Mouse (Mus musculus): ENCODE data around the gene Aldh16a1. TPM values are rescaled to one million over a fixed set of nuclear protein-coding genes. Genes with fewer than 3 reads are reported as not detected.

Aldh16a1 gene
- 10 to 100 TPM; 36.6 to 48.2 TPM for total RNA-seq (2021)

DNA sequence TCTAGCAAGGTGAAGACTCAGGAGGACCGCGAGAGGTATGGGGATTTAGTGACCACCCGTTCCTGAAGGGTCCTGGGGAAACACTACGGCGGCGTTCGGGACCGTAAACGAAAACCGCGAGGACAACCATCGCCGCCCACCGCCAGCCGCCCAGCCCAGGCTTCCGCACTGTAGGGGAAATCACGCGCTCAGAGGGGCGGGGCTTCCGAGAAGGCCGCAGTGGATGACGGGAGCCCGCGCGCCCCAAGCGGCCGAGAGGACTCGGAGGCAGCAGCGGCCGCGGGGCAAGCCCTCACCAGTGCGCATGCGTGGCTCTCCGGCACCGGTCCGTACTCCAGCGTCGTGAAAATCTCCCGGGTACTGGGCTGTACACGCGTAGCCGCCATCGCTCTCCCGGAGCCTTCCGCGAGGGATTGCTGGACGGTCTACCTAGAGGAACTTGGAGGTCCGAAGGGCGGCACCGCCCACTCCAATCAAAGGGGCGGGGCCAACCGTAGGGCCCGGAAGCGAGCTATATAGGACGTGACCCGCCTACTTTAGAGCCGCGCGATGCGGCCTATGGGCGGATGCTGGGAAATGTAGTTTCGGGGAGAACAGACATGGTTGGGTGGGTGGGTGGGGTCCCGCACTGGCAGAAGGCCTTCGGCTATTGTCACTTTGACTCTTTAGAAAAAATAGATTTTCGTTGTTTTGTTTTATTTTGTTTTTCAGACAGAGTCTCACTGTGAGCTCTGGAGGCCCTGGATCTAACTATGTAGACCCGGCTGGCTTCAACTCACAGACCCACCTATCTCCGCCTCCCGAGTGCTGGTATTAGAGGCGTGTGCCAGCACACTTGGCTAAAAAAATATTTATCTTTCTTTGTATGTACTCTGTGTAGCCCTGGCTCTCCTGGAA lies at the start of gene Aldh16a1, which contains the start of gene Pih1d1:
Gene Aldh16a1 (minus strand): TSS at position 489 of the 897 bp plus-strand sequence.
Gene Pih1d1 (plus strand): TSS at position 208 of the 897 bp plus-strand sequence.
- intact Hi-C loops (cut with DNase I), result no loop called here

GRCm38 (mm10) chr7:45202654-45203053 lies 48.3 kb upstream of the Aldh16a1 start:
- intact Hi-C loops (cut with DNase I), result no loop called here
- DNase-seq, result no peak

More for the DNA sequence above, at the start of gene Aldh16a1, which contains the start of gene Pih1d1:
- peak; percentile 98 for DNase-seq

DNA sequence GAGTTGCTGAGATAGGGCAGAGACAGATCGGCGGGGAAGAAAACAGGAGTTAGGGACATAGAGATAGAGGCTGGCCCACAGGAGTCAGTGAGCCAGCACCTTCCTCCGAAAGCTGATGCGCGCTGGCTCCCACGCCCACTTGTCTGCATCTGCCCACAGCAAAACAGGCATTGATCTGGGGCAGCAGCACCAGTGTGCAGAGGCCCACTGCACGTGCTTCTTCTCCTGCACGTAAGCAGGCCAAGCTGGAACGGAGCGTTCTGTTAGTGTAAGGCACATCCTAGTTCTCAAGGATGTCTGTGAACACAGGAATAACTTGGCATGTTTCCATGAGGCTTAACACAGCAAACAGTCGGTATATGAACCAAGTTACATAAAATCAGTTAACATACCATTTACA lies 44.6 kb upstream of the Aldh16a1 start:
- DNase-seq, result no peak
- intact Hi-C loops (cut with DNase I), result loop anchor here (1.0 to 2.0 kb wide), 2 partner anchors 37 to 120 kb away; no protein-coding TSS in a partner anchor

GRCm38 (mm10) chr7:45198435-45198834 lies 44.1 kb upstream of the Aldh16a1 start:
- DNase-seq, result peak; percentile 84 to 87
- intact Hi-C loops (cut with DNase I), result loop anchor here (1.0 to 2.0 kb wide), 2 partner anchors 36 to 120 kb away; no protein-coding TSS in a partner anchor

- DNase-seq, result no peak
- intact Hi-C loops (cut with DNase I), result no loop called here
Observed at GRCm38 (mm10) chr7:45196994-45197393, 42.6 kb upstream of the Aldh16a1 start.

GRCm38 (mm10) chr7:45196176-45196535 lies 41.8 kb upstream of the Aldh16a1 start:
- intact Hi-C loops (cut with DNase I), result no loop called here
- no peak for DNase-seq

- DNase-seq, result peak; percentile 24 to 39
- intact Hi-C loops (cut with DNase I), result no loop called here
Observed at GRCm38 (mm10) chr7:45195341-45196175, 41.2 kb upstream of the Aldh16a1 start.

DNA sequence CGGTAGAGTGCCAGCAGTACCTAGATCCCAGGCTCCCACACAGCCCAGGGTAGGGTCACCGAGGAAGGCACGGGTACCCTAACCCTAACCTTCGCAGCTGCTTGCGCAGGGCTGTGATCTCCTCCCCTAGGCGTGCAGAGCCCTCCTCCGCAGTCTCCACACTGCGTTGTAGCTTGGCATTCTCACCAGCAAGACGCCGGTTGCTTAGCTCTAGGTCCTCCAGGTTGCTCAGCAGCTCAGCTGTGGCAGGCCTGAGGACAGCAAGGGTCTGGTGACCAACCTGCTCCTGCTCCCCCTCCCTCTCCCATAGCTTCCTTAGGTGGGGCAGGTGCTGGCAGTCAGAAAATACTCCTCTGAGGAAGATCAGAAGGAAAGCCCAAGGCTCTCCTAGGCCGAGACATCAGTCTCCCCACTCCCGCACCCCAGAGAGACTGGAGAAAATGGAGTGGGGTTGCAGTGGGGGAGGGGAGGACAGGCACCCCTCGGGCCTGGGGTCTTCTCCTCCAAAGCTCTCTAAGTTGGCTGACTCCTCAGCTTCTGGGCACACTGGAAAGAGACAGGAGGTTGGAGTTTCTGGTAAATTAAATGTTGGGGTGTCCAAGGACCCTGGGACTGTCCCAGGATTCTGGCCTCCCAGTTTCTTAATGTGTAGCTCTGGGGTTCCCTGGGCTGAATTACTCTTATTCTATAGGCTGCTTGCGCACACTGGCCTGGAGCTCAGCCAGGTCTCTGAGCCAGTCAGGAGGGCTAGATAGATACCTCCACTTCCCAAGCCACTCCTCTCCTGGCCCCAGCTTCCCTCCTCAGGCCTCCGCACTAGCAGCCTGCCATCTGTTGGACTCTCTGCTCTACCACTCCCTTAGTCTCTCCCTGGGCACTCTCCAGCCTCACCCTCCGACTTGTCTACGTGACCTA lies 39.7 kb upstream of the Aldh16a1 start:
- DNase-seq, result no peak
- intact Hi-C loops (cut with DNase I), result no loop called here

DNA sequence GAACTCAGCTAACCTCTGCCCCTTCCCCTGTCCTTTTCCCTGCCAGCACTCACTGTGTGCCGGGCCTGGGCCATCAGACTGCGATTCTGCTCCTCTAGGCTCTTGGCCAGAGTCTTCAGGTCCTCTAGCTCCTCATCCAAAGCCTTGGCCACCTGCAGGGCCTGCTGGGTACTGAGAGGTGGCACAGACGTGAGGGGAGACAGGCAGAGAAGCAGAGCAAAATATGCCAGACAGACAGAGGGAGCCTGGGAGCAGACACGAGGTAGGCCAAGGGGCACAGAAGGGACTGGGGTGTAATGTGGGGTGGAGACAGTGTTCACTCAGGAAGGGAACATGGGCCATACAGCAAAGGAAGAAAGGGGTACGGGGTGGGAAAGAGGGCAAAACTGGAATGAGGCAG lies 39.0 kb upstream of the Aldh16a1 start:
- intact Hi-C loops (cut with DNase I), result no loop called here
- no peak for DNase-seq

GRCm38 (mm10) chr7:45192585-45193310 lies 38.4 kb upstream of the Aldh16a1 start:
- intact Hi-C loops (cut with DNase I), result no loop called here
- DNase-seq, result no peak

- intact Hi-C loops (cut with DNase I), result no loop called here
- no peak for DNase-seq
Observed at GRCm38 (mm10) chr7:45191803-45192363, 37.5 kb upstream of the Aldh16a1 start.

- DNase-seq, result peak in 1 of 2 experiments; percentile 19
- intact Hi-C loops (cut with DNase I), result no loop called here
Observed at GRCm38 (mm10) chr7:45191161-45191560, 36.8 kb upstream of the Aldh16a1 start.

GRCm38 (mm10) chr7:45190186-45190585 lies 35.8 kb upstream of the Aldh16a1 start:
- intact Hi-C loops (cut with DNase I), result no loop called here
- no peak for DNase-seq

DNA sequence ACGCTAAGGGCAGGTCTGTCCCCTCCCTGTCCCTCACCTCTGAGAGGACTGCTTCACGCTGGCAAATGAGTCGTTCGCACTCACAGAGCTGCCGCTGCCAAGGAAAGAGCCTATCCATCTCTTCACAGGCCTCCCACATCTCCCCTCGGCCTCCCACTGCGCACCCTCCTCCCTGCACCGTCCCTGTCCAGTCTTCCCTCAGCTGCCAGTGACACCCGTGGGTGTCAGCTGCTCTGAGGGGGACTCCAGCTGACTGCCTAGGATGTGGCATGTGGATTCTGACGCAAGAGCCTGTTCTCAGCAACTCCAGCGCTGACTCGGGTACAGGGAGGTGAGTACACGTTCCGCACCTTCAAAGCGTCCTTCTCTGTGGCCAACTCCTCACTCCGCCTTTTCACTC lies 35.2 kb upstream of the Aldh16a1 start:
- DNase-seq, result no peak
- intact Hi-C loops (cut with DNase I), result no loop called here

DNA sequence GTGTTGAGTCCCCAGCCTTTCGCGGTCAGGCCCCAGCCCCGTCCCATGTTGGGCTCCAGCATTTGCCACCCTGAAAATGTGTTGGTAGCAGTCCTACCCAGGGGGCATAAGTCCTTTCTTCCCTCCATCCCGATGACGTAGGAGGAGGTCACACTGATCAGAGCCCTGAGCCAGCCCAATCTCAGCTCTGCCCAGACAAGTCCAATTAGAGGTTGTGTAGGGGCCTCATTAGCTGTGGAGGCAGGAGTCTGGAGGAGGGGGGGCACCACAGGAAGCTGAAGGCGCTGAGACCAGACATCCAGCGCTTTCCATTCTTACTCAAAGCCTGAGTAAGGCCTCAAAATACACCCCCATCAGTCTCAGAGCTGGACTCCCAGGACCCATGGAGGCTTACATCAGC lies 31.5 kb upstream of the Aldh16a1 start:
- no peak for DNase-seq
- intact Hi-C loops (cut with DNase I), result no loop called here

GRCm38 (mm10) chr7:45183672-45184071 lies 29.3 kb upstream of the Aldh16a1 start:
- DNase-seq, result no peak
- intact Hi-C loops (cut with DNase I), result no loop called here

DNA sequence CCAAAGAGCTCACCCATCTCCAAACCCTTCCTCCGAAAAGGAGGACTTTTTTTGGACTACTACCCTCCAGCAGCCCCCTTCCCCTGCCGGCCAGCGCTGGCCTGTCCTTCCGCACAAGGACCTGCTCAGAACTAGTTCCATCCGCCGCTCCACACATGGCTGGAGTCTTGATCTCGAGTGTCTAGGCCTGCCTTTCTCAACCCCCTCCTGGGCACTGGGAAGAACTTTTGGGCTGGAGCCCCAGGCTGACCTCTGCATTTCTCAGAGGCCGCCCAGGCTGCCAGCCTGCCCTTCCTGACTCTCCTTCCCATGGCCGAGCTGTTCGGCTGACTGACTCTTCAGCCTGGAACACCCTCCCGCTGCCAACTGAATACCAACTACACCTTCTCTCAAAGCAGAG lies 28.2 kb upstream of the Aldh16a1 start:
- DNase-seq, result no peak
- intact Hi-C loops (cut with DNase I), result no loop called here

DNA sequence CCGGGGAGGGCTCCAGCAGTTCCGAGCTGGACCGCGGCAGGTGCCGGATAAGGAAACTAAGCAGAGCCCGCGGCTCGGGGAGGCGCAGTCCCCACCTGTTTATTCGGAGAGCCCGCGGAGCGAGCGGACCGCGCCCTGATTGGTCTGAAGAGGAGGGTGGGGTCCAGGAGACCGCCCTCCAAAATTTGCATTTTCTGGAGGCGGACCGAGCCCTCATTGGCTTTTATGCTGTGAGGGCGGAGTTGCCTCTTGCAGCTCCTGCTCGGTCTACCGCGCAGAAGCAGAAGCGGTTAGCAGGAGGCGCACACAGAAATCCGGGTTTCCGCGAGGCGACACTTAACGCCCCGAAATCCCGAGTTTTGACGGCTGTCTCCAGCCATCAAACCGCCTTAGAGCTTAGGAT lies 27.8 kb upstream of the Aldh16a1 start:
- intact Hi-C loops (cut with DNase I), result no loop called here
- peak; percentile 92 to 93 for DNase-seq

GRCm38 (mm10) chr7:45181540-45181939 lies 27.2 kb upstream of the Aldh16a1 start:
- intact Hi-C loops (cut with DNase I), result no loop called here
- DNase-seq, result peak; percentile 11 to 24

All from heart, postnatal 10 days (tissue).